Mouse (Mus musculus) small intestine, adult 2 months (tissue): ENCODE data around the gene Manba.
A peak's percentile ranks its signal among the peaks of the same experiment; 100 is the strongest.

Experiments used
- CTCF ChIP-seq: fragments of 200-500 bp; IDR thresholded peaks from 2 replicates; pipeline ENCODE4 v1.5.1; 2012; ENCODE audit warnings: low read depth, mild to moderate bottlenecking, control low read depth, inconsistent platforms, low read length, moderate library complexity, mixed read lengths; ENCODE audit not compliant: insufficient replicate concordance, insufficient read length; ENCODE audit errors: extremely low read depth
- POLR2A ChIP-seq: fragments of 200-500 bp; IDR thresholded peaks from 2 replicates; pipeline ENCODE4 v1.6.1; 2012; ENCODE audit warnings: low read depth, mild to moderate bottlenecking, control low read depth, inconsistent platforms, low read length, moderate library complexity

DNA sequence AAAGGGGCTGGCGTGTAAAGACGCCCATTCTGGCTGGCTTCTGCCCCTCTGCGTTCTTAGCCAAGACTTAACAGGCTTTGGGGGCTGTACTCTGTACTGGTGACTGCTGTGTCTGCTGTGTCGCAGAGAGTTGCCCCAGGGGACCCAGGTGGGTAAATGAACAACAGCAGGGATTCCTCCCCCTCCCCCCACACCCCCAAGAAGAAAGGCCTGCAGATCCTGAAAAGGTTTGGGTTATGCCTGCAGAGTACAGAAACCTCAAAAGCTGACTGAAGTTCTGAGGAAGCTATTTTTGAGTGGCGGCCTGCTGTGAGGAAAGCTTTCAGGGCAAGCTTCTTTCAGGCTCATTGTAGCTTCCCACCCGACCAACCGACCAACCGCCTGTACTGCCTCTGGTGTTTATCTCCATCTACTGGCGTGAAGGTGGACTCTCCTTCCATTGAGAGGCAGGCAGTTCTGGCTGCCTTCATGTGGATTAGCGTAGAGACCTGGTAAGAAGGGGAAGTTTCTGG, 96.3 kb downstream of the Manba start:
- TF ChIP-seq CTCF (peak; percentile 33; the same call in 1 of the 2 replicates), POLR2A (no peak)
